Mouse (Mus musculus) stomach, postnatal 0 days (tissue): ENCODE measurements around the gene Myl7. TPM values are rescaled to one million over a fixed set of nuclear protein-coding genes. Genes with fewer than 3 reads are reported as not detected.

Source experiments
- ATAC-seq: fragments of 200-750 bp; cut with Nextera tagmentation; 2 replicates; pipeline ENCODE4 v1.8.0; 2017; ENCODE audit not compliant: low FRiP score, low TSS enrichment
- DNase-seq: peaks from one replicate; pipeline ENCODE4 v3.0.0-alpha.2; 2016; ENCODE audit warnings: low spot score
- H3K27ac ChIP-seq: fragments of 300-500 bp; sonication (generic); replicated peaks from 2 replicates; pipeline ENCODE4 v1.5.1; 2014; ENCODE audit warnings: mild to moderate bottlenecking, control low read depth
- H3K27me3 ChIP-seq: fragments of 300-500 bp; sonication (generic); 2 replicates; pipeline ENCODE4 v1.6.1; 2014; ENCODE audit warnings: low read length; ENCODE audit not compliant: control insufficient read depth, insufficient read depth
- H3K36me3 ChIP-seq: fragments of 300-500 bp; sonication (generic); 2 replicates; pipeline ENCODE4 v1.6.1; 2014; ENCODE audit warnings: low read length, mixed read lengths; ENCODE audit not compliant: control insufficient read depth, insufficient read depth
- H3K4me1 ChIP-seq: fragments of 300-500 bp; sonication (generic); replicated peaks from 2 replicates; pipeline ENCODE4 v1.6.1; 2014; ENCODE audit warnings: antibody characterized with exemption; ENCODE audit not compliant: control insufficient read depth, insufficient read depth
- H3K4me2 ChIP-seq: fragments of 300-500 bp; sonication (generic); replicated peaks from 2 replicates; pipeline ENCODE4 v1.6.1; 2014; ENCODE audit warnings: low read depth, mild to moderate bottlenecking, control low read depth, moderate library complexity
- H3K4me3 ChIP-seq: fragments of 300-500 bp; sonication (generic); 2 replicates; pipeline ENCODE4 v1.5.1; 2014; ENCODE audit warnings: low read depth, low read length, control low read depth
- H3K9ac ChIP-seq: fragments of 300-500 bp; sonication (generic); 2 replicates; pipeline ENCODE4 v1.6.1; 2014; ENCODE audit warnings: mild to moderate bottlenecking, low read length, control low read depth, mixed read lengths
- H3K9me3 ChIP-seq: fragments of 300-500 bp; sonication (generic); 2 replicates; pipeline ENCODE4 v1.6.1; 2016; ENCODE audit warnings: low read length; ENCODE audit not compliant: control insufficient read depth
- CTCF ChIP-seq: IDR thresholded peaks from 2 replicates; pipeline ENCODE4 v1.5.1; 2016; ENCODE audit warnings: antibody characterized with exemption, low read depth, mild to moderate bottlenecking, moderate library complexity
- EP300 ChIP-seq: optimal IDR thresholded peaks from 2 replicates; pipeline ENCODE3; 2016; ENCODE audit warnings: antibody characterized with exemption
- WGBS: fragments of 180-500 bp; shearing (Covaris S2); extraction: QIAGEN DNeasy Blood & Tissue Kit; methylation state at CpG from one replicate; pipeline ENCODE4 v1.1.7; 2014; 5-methylcytosine and 5-hydroxymethylcytosine counted together
- polyA plus RNA-seq: library from polyadenylated mRNA; unstranded; fragments of >200 nt; fragmentation: Nextera tagmentation; extraction: Ambion mirVana; gene quantifications from 2 replicates; pipeline ENCODE4 v1.2.1, GENCODE M21; 2015

Gene Myl7
- polyA plus RNA-seq, 1 experiment from 2014 or later: 147 TPM

- TF ChIP-seq CTCF (no peak), EP300 (no peak)
- Histone ChIP-seq H3K4me1 (no peaks in the 10 kb centered on the region), H3K27ac (peak overlapping the region; percentile 76), H3K9me3 (no peaks in the 10 kb centered on the region), H3K36me3 (no peaks in the 10 kb centered on the region), H3K4me3 (no peak overlapping the region), H3K9ac (no peak overlapping the region), H3K4me2 (no peak overlapping the region), H3K27me3 (no peaks in the 10 kb centered on the region)
- ATAC-seq: peak; percentile 87
- WGBS: 30% methylated on average over 4 of the region's 4 CpGs
- peak; percentile 67 for DNase-seq
Observed at GRCm38 (mm10) chr11:5908642-5909041, 10.1 kb upstream of the Myl7 start.

GRCm38 (mm10) chr11:5907096-5907495 is 8.5 kb upstream of the Myl7 start:
- Histone ChIP-seq H3K27me3 (no peaks in the 10 kb centered on the region), H3K27ac (no peak overlapping the region), H3K4me1 (0 out of 2 replicates have a peak, but pooled peaks cover 2% of the 10 kb centered on the region), H3K36me3 (no peaks in the 10 kb centered on the region), H3K9me3 (no peaks in the 10 kb centered on the region), H3K4me2 (no peak overlapping the region), H3K9ac (no peak overlapping the region), H3K4me3 (no peak overlapping the region)
- WGBS: 64% methylated on average over 5 of the region's 5 CpGs
- no peak for TF ChIP-seq CTCF
- ATAC-seq (no peak), DNase-seq (no peak)

- H3K4me1 ChIP-seq: peaks cover 6% of the 10 kb centered on the region; the same call in 1 of the 2 replicates
- no peaks in the 10 kb centered on the region for H3K9me3 ChIP-seq
- H3K4me3 ChIP-seq: no peak overlapping the region
- TF ChIP-seq CTCF (no peak), EP300 (no peak)
- no peaks in the 10 kb centered on the region for H3K27me3 ChIP-seq
- ATAC-seq (no peak), DNase-seq (no peak)
- no peak overlapping the region for H3K9ac ChIP-seq
- no peak overlapping the region for H3K4me2 ChIP-seq
- WGBS: 67% methylated on average over 10 of the region's 10 CpGs
- H3K27ac ChIP-seq: no peak overlapping the region
- no peaks in the 10 kb centered on the region for H3K36me3 ChIP-seq
Observed at GRCm38 (mm10) chr11:5905778-5906518, 7.4 kb upstream of the Myl7 start.

GRCm38 (mm10) chr11:5904871-5905270 is 6.3 kb upstream of the Myl7 start:
- DNase-seq (no peak), ATAC-seq (no peak)
- Histone ChIP-seq H3K4me3 (no peak overlapping the region), H3K9ac (no peak overlapping the region), H3K36me3 (no peaks in the 10 kb centered on the region), H3K4me1 (peaks cover 6% of the 10 kb centered on the region; the same call in 1 of the 2 replicates), H3K9me3 (no peaks in the 10 kb centered on the region), H3K27me3 (no peaks in the 10 kb centered on the region), H3K27ac (no peak overlapping the region), H3K4me2 (no peak overlapping the region)
- TF ChIP-seq EP300 (no peak), CTCF (no peak)
- WGBS: 88% methylated on average over 6 of the region's 6 CpGs

- no peak overlapping the region for H3K4me2 ChIP-seq
- ATAC-seq (no peak), DNase-seq (no peak)
- H3K9ac ChIP-seq: no peak overlapping the region
- no peak overlapping the region for H3K4me3 ChIP-seq
- 75% methylated on average over 19 of the region's 19 CpGs for WGBS
- no peak for TF ChIP-seq CTCF
- no peak for TF ChIP-seq EP300
- H3K4me1 ChIP-seq: peaks cover 6% of the 10 kb centered on the region; the same call in 1 of the 2 replicates
- H3K9me3 ChIP-seq: no peaks in the 10 kb centered on the region
- no peaks in the 10 kb centered on the region for H3K27me3 ChIP-seq
- no peaks in the 10 kb centered on the region for H3K36me3 ChIP-seq
- no peak overlapping the region for H3K27ac ChIP-seq
Observed at GRCm38 (mm10) chr11:5904357-5904756, 5.8 kb upstream of the Myl7 start.

GRCm38 (mm10) chr11:5903844-5904243 is 5.3 kb upstream of the Myl7 start:
- no peak for ATAC-seq
- no peak overlapping the region for H3K9ac ChIP-seq
- H3K27me3 ChIP-seq: no peaks in the 10 kb centered on the region
- H3K9me3 ChIP-seq: no peaks in the 10 kb centered on the region
- H3K27ac ChIP-seq: no peak overlapping the region
- TF ChIP-seq CTCF: no peak
- TF ChIP-seq EP300: no peak
- H3K4me1 ChIP-seq: peaks cover 6% of the 10 kb centered on the region; the same call in 1 of the 2 replicates
- H3K4me2 ChIP-seq: no peak overlapping the region
- H3K36me3 ChIP-seq: no peaks in the 10 kb centered on the region
- no peak for DNase-seq
- H3K4me3 ChIP-seq: no peak overlapping the region
- 76% methylated on average over 2 of the region's 2 CpGs for WGBS
